Mouse (Mus musculus) left cerebral cortex, postnatal 10 days (tissue): ENCODE measurements at regions not wholly inside any gene's neighbourhood (a gene's known extent, or its start where the extent isn't known, plus 50 kb on each side); places are given as distances from the start of the nearest gene placed in this dataset.
A peak's percentile ranks its signal among the peaks of the same experiment; 100 is the strongest.

Source experiments
- DNase-seq, 2 experiments: peaks; one replicate each; pipeline ENCODE4 v3.0.0; 2021 to 2022; ENCODE audit warnings: low spot score in 2 of 2, mixed read lengths in 1 of 2; ENCODE audit errors: extremely low spot score in 1 of 2
- intact Hi-C: fragments of 180-260 bp; cut with DNase I; formaldehyde crosslinking; loops from one replicate; pipeline ENCODE4 v1.15.1; 2025

GRCm38 (mm10) chr6:11796361-11796760 is 110.9 kb downstream of the Ndufa4 start:
- intact Hi-C loops, result no loop called here
- no peak for DNase-seq

DNA sequence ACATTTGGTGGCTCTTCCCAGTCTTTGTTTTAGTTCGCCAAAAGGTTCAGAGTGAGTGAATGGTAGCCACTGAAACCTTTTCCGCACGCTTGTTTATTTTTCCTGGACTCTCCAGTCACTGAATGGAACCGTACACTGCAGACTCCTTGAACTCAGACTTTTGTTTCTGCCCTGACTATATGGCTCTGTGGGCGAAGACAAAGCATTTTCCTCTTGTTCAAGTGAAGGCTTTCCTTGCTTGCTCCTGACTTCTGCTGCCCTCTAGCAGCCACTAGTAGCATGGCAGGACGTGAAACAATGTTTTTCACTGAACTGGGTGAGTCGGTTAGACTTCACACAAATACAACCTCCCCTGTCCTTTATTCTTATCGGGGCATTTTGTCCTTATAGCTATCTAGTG is 113.9 kb downstream of the Ndufa4 start:
- intact Hi-C loops, result no loop called here
- peak; percentile 27 to 40 for DNase-seq

DNA sequence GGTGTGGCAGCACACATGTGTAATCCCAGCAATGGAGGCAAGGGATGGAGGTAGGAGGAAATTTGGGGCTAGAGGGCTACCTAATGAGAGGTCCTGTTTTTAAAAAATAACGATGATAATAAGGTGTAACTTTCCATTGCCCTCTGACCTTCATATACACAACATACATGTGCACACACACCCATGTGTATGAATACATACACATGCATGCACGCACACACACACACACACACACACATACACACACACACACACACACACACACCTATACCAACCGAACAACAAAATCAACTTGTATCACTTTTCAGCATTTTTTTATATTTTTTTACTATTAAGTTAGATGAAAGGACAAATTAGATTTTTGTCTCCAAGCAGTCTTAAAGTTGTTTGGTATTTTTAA is 115.1 kb downstream of the Ndufa4 start:
- intact Hi-C loops, result no loop called here
- DNase-seq, result no peak

DNA sequence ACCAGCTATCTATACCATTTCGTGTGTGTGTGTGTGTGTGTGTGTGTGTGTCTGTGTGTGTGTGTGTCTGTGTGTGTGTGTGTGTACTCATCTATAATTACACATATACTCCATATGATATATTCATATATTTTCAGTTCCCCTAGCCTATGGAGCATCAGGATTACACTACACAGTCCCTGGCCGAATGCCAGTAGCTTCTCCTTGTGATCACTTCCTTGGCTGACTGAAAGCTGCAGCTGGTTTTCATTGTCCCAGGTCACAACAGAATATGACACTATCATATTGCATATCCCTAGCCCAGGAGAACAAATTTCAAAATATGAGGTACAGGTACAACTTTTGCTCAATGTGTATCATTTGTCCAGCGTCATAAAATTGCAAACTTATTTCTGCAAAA is 116.2 kb downstream of the Ndufa4 start:
- intact Hi-C loops, result no loop called here
- DNase-seq, result no peak

- DNase-seq, result no peak
- intact Hi-C loops, result no loop called here
These were observed 133.3 kb downstream of the Ndufa4 start for GRCm38 (mm10) chr6:11773992-11774391.

- intact Hi-C loops, result no loop called here
These were observed 144.4 kb downstream of the Ndufa4 start for GRCm38 (mm10) chr6:11762912-11763311.

GRCm38 (mm10) chr6:11737667-11738066 is 169.6 kb downstream of the Ndufa4 start:
- intact Hi-C loops, result no loop called here

More at GRCm38 (mm10) chr6:11762912-11763311, 144.4 kb downstream of the Ndufa4 start:
- DNase-seq, result no peak

DNA sequence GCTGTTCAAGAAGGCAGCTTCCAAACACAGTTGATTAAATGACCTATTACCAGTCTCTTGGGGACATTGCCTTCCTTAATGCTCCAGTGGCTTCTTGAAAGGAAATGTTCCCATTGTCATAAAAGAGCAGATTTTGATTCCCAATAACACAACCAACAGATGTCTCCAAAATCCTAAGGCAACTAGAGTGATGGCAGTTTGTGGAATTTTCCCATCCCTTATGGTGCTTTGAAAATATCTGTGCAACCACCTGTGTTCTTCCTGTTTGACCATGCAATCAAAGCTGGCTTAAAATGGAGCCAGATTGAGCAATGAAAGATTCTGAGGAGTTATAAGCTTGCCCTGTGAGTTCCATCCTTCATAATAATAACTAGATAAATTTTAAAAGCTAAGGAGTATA is 176.2 kb downstream of the Ndufa4 start:
- no peak for DNase-seq
- intact Hi-C loops, result no loop called here

More at GRCm38 (mm10) chr6:11737667-11738066, 169.6 kb downstream of the Ndufa4 start:
- DNase-seq, result no peak

DNA sequence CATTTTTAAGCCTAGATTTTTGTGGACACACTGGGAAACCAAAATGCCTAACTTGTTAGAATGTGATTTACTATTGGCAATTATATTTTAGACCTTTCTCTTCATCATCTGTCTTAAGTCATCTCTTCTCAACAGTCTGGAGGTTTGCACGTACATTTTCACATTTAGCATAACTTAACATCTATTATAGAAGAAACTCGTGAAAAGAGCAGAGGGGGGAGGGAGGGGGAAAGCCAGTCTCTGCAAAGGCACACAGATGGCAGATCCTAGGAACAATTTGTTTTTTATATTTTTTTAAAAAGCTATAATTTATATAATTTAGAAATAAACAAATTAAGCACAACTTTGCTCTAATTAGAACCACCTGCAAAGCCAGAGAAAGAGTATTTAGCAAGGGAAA is 176.6 kb downstream of the Ndufa4 start:
- no peak for DNase-seq
- intact Hi-C loops, result no loop called here

DNA sequence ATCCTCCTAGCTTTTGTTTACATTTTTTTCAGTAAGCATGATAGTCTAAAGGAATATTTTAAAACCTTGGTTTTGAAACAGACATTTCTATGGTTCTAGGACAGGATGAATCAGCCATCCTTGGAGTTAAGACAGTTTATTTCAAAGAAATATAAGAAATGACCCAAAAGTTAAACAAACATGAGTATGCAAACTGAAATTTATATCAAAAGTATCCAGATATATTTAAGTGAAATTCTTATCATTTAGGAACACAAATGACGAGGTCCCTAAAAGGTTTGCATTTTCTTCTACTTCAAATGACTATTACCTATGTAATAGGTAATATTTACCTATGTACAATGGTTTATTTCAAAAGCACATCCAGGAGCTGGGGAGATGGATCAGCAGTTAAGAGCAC is 179.5 kb downstream of the Ndufa4 start:
- no peak for DNase-seq
- intact Hi-C loops, result no loop called here

DNA sequence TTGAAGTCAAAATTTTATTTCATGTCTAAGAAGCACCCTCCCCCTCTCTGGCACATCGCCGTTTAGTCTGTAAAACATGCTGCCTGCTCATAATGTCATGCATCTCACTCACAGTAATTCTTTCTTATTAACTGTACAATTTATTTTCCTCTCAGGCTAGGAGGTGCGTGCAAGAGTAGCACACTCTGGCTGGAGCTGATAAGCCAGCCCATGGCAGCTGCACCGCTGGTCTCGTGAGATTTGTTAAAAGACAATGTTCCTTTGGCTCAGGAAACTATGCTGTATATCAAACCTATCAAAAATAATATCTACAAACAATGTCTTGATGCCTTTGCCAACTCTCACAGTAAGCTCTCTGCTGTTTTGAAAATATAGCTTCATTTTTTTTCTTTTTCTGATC is 179.9 kb downstream of the Ndufa4 start:
- no peak for DNase-seq
- intact Hi-C loops, result no loop called here

DNA sequence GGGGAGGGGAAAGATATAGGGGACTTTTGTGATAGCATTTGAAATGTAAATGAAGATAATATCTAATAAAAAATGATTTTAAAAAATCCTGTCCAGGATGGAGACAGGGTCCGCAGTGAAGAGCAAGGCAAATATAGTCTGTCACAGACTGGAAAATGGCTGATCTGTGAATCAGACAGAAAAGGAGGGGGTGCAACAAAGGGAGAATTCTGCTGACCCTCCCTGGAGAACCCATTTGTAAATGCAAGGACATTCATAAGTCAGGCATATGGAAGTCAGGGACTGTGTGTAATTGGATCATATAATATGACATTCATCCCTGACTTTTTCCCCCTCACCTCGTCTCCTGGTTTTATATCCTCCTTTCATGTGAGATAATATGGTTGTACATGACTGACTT is 183.8 kb downstream of the Ndufa4 start:
- DNase-seq, result no peak
- intact Hi-C loops, result no loop called here

GRCm38 (mm10) chr6:11720274-11720673 is 187.0 kb downstream of the Ndufa4 start:
- intact Hi-C loops, result no loop called here
- DNase-seq, result no peak

DNA sequence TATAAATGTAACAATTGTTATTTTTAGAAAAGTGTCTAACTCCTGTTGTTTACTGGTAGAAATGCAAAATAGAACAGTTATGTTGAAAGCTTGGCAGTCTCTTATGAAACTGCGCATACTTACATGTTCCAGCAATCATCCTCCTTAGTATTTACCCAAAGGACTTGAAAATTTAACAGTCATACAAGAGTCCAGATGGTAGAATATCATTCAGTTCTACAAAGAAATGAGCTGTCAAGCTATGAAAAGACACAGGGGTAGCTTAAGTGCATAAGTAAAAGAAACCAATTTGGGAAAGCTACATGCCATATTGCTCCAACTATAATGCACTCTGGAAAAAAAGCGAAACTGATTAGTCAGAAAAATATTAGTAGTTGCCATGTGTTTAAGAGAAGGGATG is 196.7 kb downstream of the Ndufa4 start:
- intact Hi-C loops, result no loop called here
- no peak for DNase-seq

GRCm38 (mm10) chr6:11709465-11709864 is 197.8 kb downstream of the Ndufa4 start:
- intact Hi-C loops, result no loop called here
- DNase-seq, result no peak
